Comparison of ENCODE assay signal across 22 mouse cellular contexts in the genomic region with DNA sequence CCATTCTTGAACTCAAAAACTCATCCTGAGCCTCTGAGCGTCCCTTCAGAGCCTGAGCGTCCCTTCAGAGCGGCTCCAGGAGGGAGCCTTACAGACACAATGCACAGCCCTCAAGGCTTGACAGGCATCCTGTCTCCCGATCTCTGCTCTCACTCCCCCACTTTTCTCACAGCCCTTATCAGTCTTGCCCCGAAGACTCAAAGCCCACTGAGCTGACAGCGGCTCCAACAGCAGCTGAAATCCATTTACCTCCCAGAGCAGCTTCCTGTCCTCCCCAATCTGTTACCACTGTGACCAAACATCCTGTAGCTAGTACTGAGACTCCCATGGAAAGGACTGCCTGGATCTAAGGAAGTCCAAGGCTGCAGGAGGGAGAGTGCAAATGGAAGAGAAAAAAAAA.
A peak's percentile ranks its signal among the peaks of the same experiment; 100 is the strongest.
DNase-seq lines count a peak whose midpoint lies in the region; ATAC-seq and TF ChIP-seq lines count a peak whose summit lies in the region.
"Had no signal": no experiment of that assay in that cellular context is flagged by ENCODE, and none has a peak within 500 bp of the region (broad histone marks: within the 10 kb centered on the region; RNA-seq: fewer than 3 reads in every experiment).

No protein-coding gene starts in this region.

- 22% methylated on average over 6 of the region's 6 CpGs for WGBS in kidney, postnatal 0 days
- WGBS in lung, embryonic 16.5 days: 11% methylated on average over 6 of the region's 6 CpGs
- WGBS in lung, postnatal 0 days: 15% methylated on average over 6 of the region's 6 CpGs
- 7% methylated on average over 6 of the region's 6 CpGs for WGBS in heart, embryonic 16.5 days

- H3K36me3 ChIP-seq in kidney, postnatal 0 days (ENCODE audit: insufficient read depth, low read length): no peaks in the 10 kb centered on the region
- H3K36me3 ChIP-seq in lung, embryonic 16.5 days (ENCODE audit: control insufficient read depth, insufficient read depth, low read length): no peaks in the 10 kb centered on the region
- H3K36me3 ChIP-seq in lung, postnatal 0 days (ENCODE audit: insufficient read depth, low read length): no peaks in the 10 kb centered on the region
- no peaks in the 10 kb centered on the region for H3K36me3 ChIP-seq in heart, embryonic 16.5 days (ENCODE audit: control insufficient read depth, insufficient read depth)
- H3K36me3 ChIP-seq: midbrain, embryonic 13.5 days; neural tube, embryonic 13.5 days had no signal

- H3K27me3 ChIP-seq in kidney, postnatal 0 days (ENCODE audit: insufficient read depth, low read length): no peaks in the 10 kb centered on the region
- no peaks in the 10 kb centered on the region for H3K27me3 ChIP-seq in lung, embryonic 16.5 days (ENCODE audit: control insufficient read depth, insufficient read depth, low read depth, low read length)
- no peaks in the 10 kb centered on the region for H3K27me3 ChIP-seq in lung, postnatal 0 days (replicated peaks; ENCODE audit: insufficient read depth, low read length)
- no peaks in the 10 kb centered on the region for H3K27me3 ChIP-seq in heart, embryonic 16.5 days (ENCODE audit: control insufficient read depth, insufficient read depth, low read length)
- H3K27me3 ChIP-seq: CH12.LX; forebrain, embryonic 13.5 days; midbrain, embryonic 13.5 days; neural tube, embryonic 13.5 days had no signal

- no peak overlapping the region for H3K9ac ChIP-seq in kidney, postnatal 0 days (ENCODE audit: low read depth, low read length)
- H3K9ac ChIP-seq in lung, embryonic 16.5 days (ENCODE audit: low read length): 0 out of 2 replicates have a peak overlapping the region, but pooled peaks have one; percentile 11
- no peak overlapping the region for H3K9ac ChIP-seq in lung, postnatal 0 days (replicated peaks; ENCODE audit: low read depth)
- no peak overlapping the region for H3K9ac ChIP-seq in heart, embryonic 16.5 days (ENCODE audit: low read length)
- H3K9ac ChIP-seq: forebrain, embryonic 13.5 days; midbrain, embryonic 13.5 days; neural tube, embryonic 13.5 days had no signal

- no peak overlapping the region for H3K4me2 ChIP-seq in kidney, postnatal 0 days (ENCODE audit: low read length)
- no peak overlapping the region for H3K4me2 ChIP-seq in lung, embryonic 16.5 days (ENCODE audit: low read depth, low read length)
- no peak overlapping the region for H3K4me2 ChIP-seq in lung, postnatal 0 days (replicated peaks; ENCODE audit: low read depth, low read length)
- H3K4me2 ChIP-seq in heart, embryonic 16.5 days (ENCODE audit: low read depth, low read length): no peak overlapping the region
- H3K4me2 ChIP-seq: forebrain, embryonic 13.5 days; midbrain, embryonic 13.5 days; neural tube, embryonic 13.5 days had no signal

- no peak overlapping the region for H3K4me3 ChIP-seq in kidney, postnatal 0 days (replicated peaks; ENCODE audit: low read depth, low read length)
- no peak overlapping the region for H3K4me3 ChIP-seq in lung, embryonic 16.5 days (ENCODE audit: low read length)
- no peak overlapping the region for H3K4me3 ChIP-seq in lung, postnatal 0 days (ENCODE audit: low read depth, low read length)
- H3K4me3 ChIP-seq in heart, embryonic 16.5 days (ENCODE audit: low read length): no peak overlapping the region
- H3K4me3 ChIP-seq: erythroblast, embryonic 14.5 days; forebrain, embryonic 13.5 days; layer of hippocampus, adult 2 months; midbrain, embryonic 13.5 days; neural tube, embryonic 13.5 days had no signal

- H3K4me1 ChIP-seq in kidney, postnatal 0 days (replicated peaks; ENCODE audit: insufficient read depth, low read length): no peaks in the 10 kb centered on the region
- no peaks in the 10 kb centered on the region for H3K4me1 ChIP-seq in lung, embryonic 16.5 days (replicated peaks; ENCODE audit: control insufficient read depth, insufficient read depth, low read length)
- H3K4me1 ChIP-seq in lung, postnatal 0 days (ENCODE audit: insufficient read depth, low read depth, low read length): no peaks in the 10 kb centered on the region
- no peaks in the 10 kb centered on the region for H3K4me1 ChIP-seq in heart, embryonic 16.5 days (ENCODE audit: control insufficient read depth, insufficient read depth, low read length)
- H3K4me1 ChIP-seq: forebrain, embryonic 13.5 days; midbrain, embryonic 13.5 days had no signal

- DNase-seq in heart, adult 11 months: peak; percentile 89
- no peak for DNase-seq in heart, adult 8-10 months (ENCODE audit: low spot score)
- peak; percentile 73 for DNase-seq in kidney, postnatal 0 days (ENCODE audit: low spot score)
- DNase-seq in kidney, adult 9 months: no peak
- DNase-seq in lung, postnatal 0 days (ENCODE audit: low spot score): no peak
- no peak for DNase-seq in adrenal gland, postnatal 25 days
- DNase-seq: adrenal gland, postnatal 14 days; cerebellum, adult 11-12 months; cerebellum, postnatal 14 days; gastrocnemius, postnatal 14 days; layer of hippocampus, postnatal 36 days; thymus, postnatal 36 days had no signal

- no peak overlapping the region for H3K27ac ChIP-seq in kidney, postnatal 0 days
- no peak overlapping the region for H3K27ac ChIP-seq in lung, embryonic 16.5 days (ENCODE audit: low read length)
- H3K27ac ChIP-seq in lung, postnatal 0 days (ENCODE audit: low read length): no peak overlapping the region
- peak overlapping the region; percentile 57 for H3K27ac ChIP-seq in heart, embryonic 16.5 days (ENCODE audit: low read length)
- H3K27ac ChIP-seq: forebrain, embryonic 13.5 days; layer of hippocampus, adult 2 months; midbrain, embryonic 13.5 days; neural tube, embryonic 13.5 days had no signal

- H3K9me3 ChIP-seq in kidney, postnatal 0 days (replicated peaks; ENCODE audit: low read length): no peaks in the 10 kb centered on the region
- no peaks in the 10 kb centered on the region for H3K9me3 ChIP-seq in lung, embryonic 16.5 days (ENCODE audit: control insufficient read depth, low read length)
- no peaks in the 10 kb centered on the region for H3K9me3 ChIP-seq in lung, postnatal 0 days (ENCODE audit: low read length)
- H3K9me3 ChIP-seq in heart, embryonic 16.5 days (replicated peaks; ENCODE audit: control insufficient read depth, low read length): no peaks in the 10 kb centered on the region
- H3K9me3 ChIP-seq: forebrain, embryonic 13.5 days; midbrain, embryonic 13.5 days had no signal

- no peak for TF ChIP-seq CTCF in kidney, postnatal 0 days (IDR thresholded peaks at IDR 0.05; ENCODE audit: low read depth)
- TF ChIP-seq CTCF in lung, postnatal 0 days (IDR thresholded peaks at IDR 0.05): no peak

- TF ChIP-seq EP300 in lung, postnatal 0 days (IDR thresholded peaks at IDR 0.05): no peak

- no peak for ATAC-seq in kidney, postnatal 0 days (replicated peaks; ENCODE audit: low FRiP score, low read depth)
- ATAC-seq in lung, embryonic 16.5 days (ENCODE audit: low read depth): peak; percentile 60; the same call in 1 of the 2 replicates
- no peak for ATAC-seq in lung, postnatal 0 days
- peak; percentile 85 for ATAC-seq in heart, embryonic 16.5 days (replicated peaks; ENCODE audit: extremely low read depth, insufficient read depth, low FRiP score)
- ATAC-seq: forebrain, embryonic 13.5 days; hindbrain, embryonic 16.5 days; intestine, embryonic 16.5 days; midbrain, embryonic 13.5 days had no signal

Comparison
In these comparisons a context has a peak if more than half of its experiments do, and no peak if none do; other contexts are left out.
1. DNase-seq: peak in heart, adult 11 months (single experiment) and kidney, postnatal 0 days (single experiment); none in heart, adult 8-10 months (single experiment), kidney, adult 9 months (single experiment), lung, postnatal 0 days (single experiment) and adrenal gland, postnatal 25 days (single experiment).
2. ATAC-seq: peak in lung, embryonic 16.5 days (single experiment) and heart, embryonic 16.5 days (single experiment); none in kidney, postnatal 0 days (single experiment) and lung, postnatal 0 days (single experiment).